Mouse (Mus musculus): Measurements from ENCODE around the gene Inka2. TPM values are rescaled to one million over a fixed set of nuclear protein-coding genes. Genes with fewer than 3 reads are reported as not detected.

The Inka2 gene
- polyA plus RNA-seq, 1 experiment from 2014 or later, result 0.67 TPM

DNA sequence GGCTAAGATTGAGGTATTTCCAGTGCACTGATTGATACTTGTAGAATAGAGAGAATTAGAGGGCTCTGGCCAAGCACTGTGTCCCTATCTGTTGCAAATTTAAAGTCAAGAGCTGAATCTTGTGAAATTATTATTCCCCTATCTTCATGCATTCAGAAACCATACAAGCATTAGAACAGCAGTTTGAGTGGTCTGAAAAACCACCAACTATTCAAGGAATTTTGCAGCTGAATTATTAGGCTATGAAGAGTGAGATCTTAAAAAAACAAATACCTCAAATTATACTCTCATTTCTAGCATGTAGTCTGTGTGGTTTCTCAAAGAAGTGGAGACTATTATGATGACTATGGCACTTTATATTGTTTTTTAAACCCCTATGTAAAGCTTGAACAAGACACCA lies 30.9 kb downstream of the Inka2 start:
- no peak for ATAC-seq (replicated peaks; ENCODE audit: low FRiP score, low read depth)
- Histone ChIP-seq H3K4me1 (replicated peaks; ENCODE audit: insufficient read depth, low read length) (no peaks in the 10 kb centered on the region), H3K27ac (no peak overlapping the region), H3K4me2 (ENCODE audit: low read length) (no peak overlapping the region), H3K27me3 (ENCODE audit: insufficient read depth, low read length) (no peaks in the 10 kb centered on the region), H3K4me3 (replicated peaks; ENCODE audit: low read depth, low read length) (no peak overlapping the region), H3K9me3 (replicated peaks; ENCODE audit: low read length) (no peaks in the 10 kb centered on the region), H3K9ac (ENCODE audit: low read depth, low read length) (no peak overlapping the region), H3K36me3 (ENCODE audit: insufficient read depth, low read length) (peaks cover 17% of the 10 kb centered on the region; the same call in 1 of the 2 replicates)
- TF ChIP-seq CTCF (IDR thresholded peaks at IDR 0.05; ENCODE audit: low read depth), result no peak
- DNase-seq (ENCODE audit: low spot score), result no peak

DNA sequence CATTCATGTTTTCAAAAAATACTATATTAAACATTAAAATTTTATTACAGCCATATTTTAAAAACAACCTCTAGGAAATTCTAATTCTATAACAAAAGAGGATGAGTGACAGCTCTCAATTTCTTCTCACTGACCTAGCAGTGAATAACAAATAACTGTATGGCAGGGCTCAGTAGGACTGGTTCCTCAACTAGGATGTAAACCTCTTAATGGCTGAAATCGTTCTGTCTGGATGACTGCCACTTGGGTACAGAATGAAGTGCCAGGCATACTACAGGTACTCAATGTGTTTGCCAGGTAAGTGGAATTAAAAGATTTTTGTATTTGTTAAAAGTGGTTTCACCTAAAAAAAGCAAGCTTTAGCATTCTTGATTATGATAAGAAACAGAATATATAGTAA lies 31.7 kb downstream of the Inka2 start:
- Histone ChIP-seq H3K9me3 (replicated peaks; ENCODE audit: low read length) (no peaks in the 10 kb centered on the region), H3K4me1 (replicated peaks; ENCODE audit: insufficient read depth, low read length) (no peaks in the 10 kb centered on the region), H3K36me3 (ENCODE audit: insufficient read depth, low read length) (peaks cover 8% of the 10 kb centered on the region; the same call in 1 of the 2 replicates), H3K27ac (no peak overlapping the region), H3K4me3 (replicated peaks; ENCODE audit: low read depth, low read length) (no peak overlapping the region), H3K9ac (ENCODE audit: low read depth, low read length) (no peak overlapping the region), H3K4me2 (ENCODE audit: low read length) (no peak overlapping the region), H3K27me3 (ENCODE audit: insufficient read depth, low read length) (no peaks in the 10 kb centered on the region)
- 87% methylated on average over 1 of the region's 1 CpGs for WGBS
- ATAC-seq (replicated peaks; ENCODE audit: low FRiP score, low read depth) (no peak), DNase-seq (ENCODE audit: low spot score) (no peak)
- no peak for TF ChIP-seq CTCF (IDR thresholded peaks at IDR 0.05; ENCODE audit: low read depth)

DNA sequence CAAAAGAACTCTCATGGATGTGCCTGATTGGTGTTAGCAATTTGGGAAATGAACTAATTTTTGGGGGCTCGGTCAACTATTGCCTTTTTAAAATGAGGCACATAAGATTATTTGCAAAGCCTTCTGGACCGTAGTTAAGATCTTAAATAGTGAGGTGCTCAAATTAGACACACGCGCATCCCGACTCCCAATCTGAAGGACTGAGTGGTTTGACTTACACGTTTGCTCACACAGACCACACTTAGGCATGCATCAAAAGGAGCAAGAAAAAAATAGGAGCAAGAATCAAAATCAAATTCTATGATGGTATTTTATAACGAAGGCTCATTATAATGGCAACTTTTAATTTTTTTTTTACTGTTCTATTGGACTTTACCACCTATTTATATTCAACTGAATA lies 32.7 kb downstream of the Inka2 start:
- no peak for TF ChIP-seq CTCF (IDR thresholded peaks at IDR 0.05; ENCODE audit: low read depth)
- ATAC-seq (replicated peaks; ENCODE audit: low FRiP score, low read depth) (no peak), DNase-seq (ENCODE audit: low spot score) (no peak)
- 91% methylated on average over 7 of the region's 7 CpGs for WGBS
- Histone ChIP-seq H3K9ac (ENCODE audit: low read depth, low read length) (no peak overlapping the region), H3K27me3 (ENCODE audit: insufficient read depth, low read length) (no peaks in the 10 kb centered on the region), H3K27ac (no peak overlapping the region), H3K36me3 (ENCODE audit: insufficient read depth, low read length) (peaks cover 7% of the 10 kb centered on the region; the same call in 1 of the 2 replicates), H3K4me2 (ENCODE audit: low read length) (no peak overlapping the region), H3K4me3 (replicated peaks; ENCODE audit: low read depth, low read length) (no peak overlapping the region), H3K9me3 (replicated peaks; ENCODE audit: low read length) (no peaks in the 10 kb centered on the region), H3K4me1 (replicated peaks; ENCODE audit: insufficient read depth, low read length) (no peaks in the 10 kb centered on the region)

DNA sequence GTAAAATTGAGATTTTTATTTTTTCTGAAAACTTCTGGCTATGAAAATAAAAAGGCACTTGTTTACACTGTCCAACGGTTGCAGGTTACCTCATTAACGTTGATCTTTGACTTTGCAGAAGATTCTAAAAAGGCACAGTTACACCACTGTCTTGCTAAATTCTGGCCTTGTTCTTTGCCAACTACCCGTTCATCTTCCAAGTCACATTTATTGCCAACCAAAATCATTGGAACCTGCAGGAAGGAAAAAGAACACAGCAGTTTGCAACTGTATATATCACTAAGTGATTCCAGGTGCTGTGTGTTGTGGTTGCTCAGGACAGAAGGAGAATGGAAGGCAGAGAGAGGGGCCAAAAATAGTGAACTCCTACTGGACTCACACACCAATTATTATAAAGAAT lies 33.3 kb downstream of the Inka2 start:
- Histone ChIP-seq H3K27me3 (ENCODE audit: insufficient read depth, low read length) (no peaks in the 10 kb centered on the region), H3K4me3 (replicated peaks; ENCODE audit: low read depth, low read length) (no peak overlapping the region), H3K27ac (no peak overlapping the region), H3K9me3 (replicated peaks; ENCODE audit: low read length) (no peaks in the 10 kb centered on the region), H3K4me2 (ENCODE audit: low read length) (no peak overlapping the region), H3K9ac (ENCODE audit: low read depth, low read length) (no peak overlapping the region), H3K36me3 (ENCODE audit: insufficient read depth, low read length) (peaks cover 7% of the 10 kb centered on the region; the same call in 1 of the 2 replicates), H3K4me1 (replicated peaks; ENCODE audit: insufficient read depth, low read length) (no peaks in the 10 kb centered on the region)
- no peak for TF ChIP-seq CTCF (IDR thresholded peaks at IDR 0.05; ENCODE audit: low read depth)
- DNase-seq (ENCODE audit: low spot score), result no peak
- no peak for ATAC-seq (replicated peaks; ENCODE audit: low FRiP score, low read depth)
- 71% methylated on average over 3 of the region's 3 CpGs for WGBS

GRCm38 (mm10) chr3:105746542-105746941 lies 42.1 kb downstream of the Inka2 start:
- H3K36me3 ChIP-seq (ENCODE audit: insufficient read depth, low read length), result no peaks in the 10 kb centered on the region
- TF ChIP-seq CTCF (IDR thresholded peaks at IDR 0.05; ENCODE audit: low read depth), result no peak
- no peaks in the 10 kb centered on the region for H3K4me1 ChIP-seq (replicated peaks; ENCODE audit: insufficient read depth, low read length)
- H3K4me2 ChIP-seq (ENCODE audit: low read length), result no peak overlapping the region
- no peak overlapping the region for H3K27ac ChIP-seq
- ATAC-seq (replicated peaks; ENCODE audit: low FRiP score, low read depth) (no peak), DNase-seq (ENCODE audit: low spot score) (no peak)
- H3K9me3 ChIP-seq (replicated peaks; ENCODE audit: low read length), result no peaks in the 10 kb centered on the region
- WGBS, result 68% methylated on average over 2 of the region's 2 CpGs
- H3K4me3 ChIP-seq (replicated peaks; ENCODE audit: low read depth, low read length), result no peak overlapping the region
- no peaks in the 10 kb centered on the region for H3K27me3 ChIP-seq (ENCODE audit: insufficient read depth, low read length)
- H3K9ac ChIP-seq (ENCODE audit: low read depth, low read length), result no peak overlapping the region

GRCm38 (mm10) chr3:105750810-105751209 lies 46.4 kb downstream of the Inka2 start:
- Histone ChIP-seq H3K9ac (ENCODE audit: low read depth, low read length) (no peak overlapping the region), H3K4me1 (replicated peaks; ENCODE audit: insufficient read depth, low read length) (no peaks in the 10 kb centered on the region), H3K36me3 (ENCODE audit: insufficient read depth, low read length) (no peaks in the 10 kb centered on the region), H3K4me3 (replicated peaks; ENCODE audit: low read depth, low read length) (no peak overlapping the region), H3K4me2 (ENCODE audit: low read length) (no peak overlapping the region), H3K9me3 (replicated peaks; ENCODE audit: low read length) (no peaks in the 10 kb centered on the region), H3K27ac (no peak overlapping the region), H3K27me3 (ENCODE audit: insufficient read depth, low read length) (no peaks in the 10 kb centered on the region)
- DNase-seq (ENCODE audit: low spot score), result no peak
- WGBS, result 82% methylated on average over 2 of the region's 2 CpGs
- TF ChIP-seq CTCF (IDR thresholded peaks at IDR 0.05; ENCODE audit: low read depth), result no peak
- ATAC-seq (replicated peaks; ENCODE audit: low FRiP score, low read depth), result no peak

- DNase-seq (ENCODE audit: low spot score), result no peak
- no peak overlapping the region for H3K27ac ChIP-seq
- H3K27me3 ChIP-seq (ENCODE audit: insufficient read depth, low read length), result no peaks in the 10 kb centered on the region
- no peak overlapping the region for H3K4me2 ChIP-seq (ENCODE audit: low read length)
- H3K4me1 ChIP-seq (replicated peaks; ENCODE audit: insufficient read depth, low read length), result 0 out of 2 replicates have a peak, but pooled peaks cover 3% of the 10 kb centered on the region
- WGBS, result 83% methylated on average over 3 of the region's 3 CpGs
- no peak for TF ChIP-seq CTCF (IDR thresholded peaks at IDR 0.05; ENCODE audit: low read depth)
- no peak overlapping the region for H3K9ac ChIP-seq (ENCODE audit: low read depth, low read length)
- H3K9me3 ChIP-seq (replicated peaks; ENCODE audit: low read length), result no peaks in the 10 kb centered on the region
- no peak for ATAC-seq (replicated peaks; ENCODE audit: low FRiP score, low read depth)
- H3K4me3 ChIP-seq (replicated peaks; ENCODE audit: low read depth, low read length), result no peak overlapping the region
- H3K36me3 ChIP-seq (ENCODE audit: insufficient read depth, low read length), result no peaks in the 10 kb centered on the region
These were observed 49.8 kb downstream of the Inka2 start for GRCm38 (mm10) chr3:105754184-105754583.
